Mouse (Mus musculus): ENCODE results near the gene Hlcs.

- no peak for TF ChIP-seq CTCF (IDR thresholded peaks at IDR 0.05; ENCODE audit: borderline replicate concordance, control insufficient read depth, extremely low read depth, insufficient read depth, low read length, poor library complexity)
- TF ChIP-seq POLR2A (IDR thresholded peaks at IDR 0.05; ENCODE audit: control insufficient read depth, extremely low read depth, insufficient read depth, low read length, poor library complexity): no peak
These were observed 73.8 kb downstream of the Hlcs start for GRCm38 (mm10) chr16:94239567-94239966.

Measured in thymus, adult 2 months (tissue).